Mouse (Mus musculus) mature B cell (primary cell): ENCODE measurements around the gene Mrps26.
"Not testable (repeated sequence)": the region's sequence is repeated elsewhere in the genome, so short reads cannot be mapped to it uniquely, and the experiment has no call there.

ENCODE experiments used
- in situ Hi-C: fragments of 300-500 bp; cut with MboI; formaldehyde crosslinking; loops from 2 replicates; pipeline ENCODE4 v1.14.3; 2019

Gene Mrps26

DNA sequence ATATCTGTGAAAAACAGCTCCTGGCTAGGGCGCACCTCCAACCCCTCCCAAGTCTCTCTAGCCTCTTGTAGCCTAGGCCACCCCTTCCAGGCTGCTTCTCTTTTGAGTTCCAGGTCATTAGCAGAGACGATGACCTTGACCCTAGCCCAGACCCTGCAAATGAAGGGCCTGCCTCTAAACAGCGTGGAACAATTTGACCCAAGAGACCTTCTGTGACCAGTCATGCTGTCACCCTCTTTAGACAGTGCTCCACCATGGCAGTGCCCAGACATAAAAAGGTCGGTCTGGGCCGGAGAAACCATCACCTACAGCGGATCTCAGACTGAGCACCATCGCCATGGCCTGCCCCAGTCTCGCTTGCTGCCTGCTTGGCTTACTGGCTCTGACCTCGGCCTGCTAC, 12.3 kb downstream of the Mrps26 start, which contains the start of gene Oxt:
Gene Oxt (plus strand): TSS at position 301 of the 400 bp plus-strand sequence.
- in situ Hi-C loops: no loop called here

DNA sequence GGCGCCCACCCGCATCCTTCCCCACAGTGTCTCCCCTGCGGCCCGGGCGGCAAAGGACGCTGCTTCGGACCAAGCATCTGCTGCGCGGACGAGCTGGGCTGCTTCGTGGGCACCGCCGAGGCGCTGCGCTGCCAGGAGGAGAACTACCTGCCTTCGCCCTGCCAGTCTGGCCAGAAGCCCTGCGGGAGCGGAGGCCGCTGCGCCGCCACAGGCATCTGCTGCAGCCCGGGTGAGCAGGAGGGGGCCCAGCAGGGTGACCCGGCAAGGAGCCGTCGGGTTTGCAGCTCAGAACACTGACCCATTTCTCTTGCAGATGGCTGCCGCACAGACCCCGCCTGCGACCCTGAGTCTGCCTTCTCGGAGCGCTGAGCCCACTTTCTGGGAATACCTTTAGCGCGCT, 13.0 kb downstream of the Mrps26 start:
- in situ Hi-C loops: not testable (repeated sequence)

DNA sequence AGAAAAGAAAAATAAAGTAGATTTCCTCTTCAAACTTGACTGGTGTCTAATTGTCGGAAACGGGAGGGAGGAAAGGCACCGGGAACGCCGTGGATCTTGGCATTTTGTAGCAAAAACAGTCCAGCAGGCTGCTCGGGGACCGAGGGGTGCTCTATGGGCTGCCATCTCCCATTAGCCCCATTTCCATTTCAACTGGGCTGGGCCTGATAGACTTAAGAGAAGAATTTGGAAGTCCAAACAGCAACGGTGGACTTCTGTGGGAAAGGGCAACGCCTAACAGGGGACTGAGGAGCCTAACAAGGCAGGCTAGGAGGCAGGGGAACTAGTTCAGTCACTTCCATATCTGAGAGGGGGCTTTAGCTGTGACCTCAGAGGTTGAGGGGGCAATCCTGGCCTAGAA, 13.5 kb downstream of the Mrps26 start:
- in situ Hi-C loops: no loop called here

DNA sequence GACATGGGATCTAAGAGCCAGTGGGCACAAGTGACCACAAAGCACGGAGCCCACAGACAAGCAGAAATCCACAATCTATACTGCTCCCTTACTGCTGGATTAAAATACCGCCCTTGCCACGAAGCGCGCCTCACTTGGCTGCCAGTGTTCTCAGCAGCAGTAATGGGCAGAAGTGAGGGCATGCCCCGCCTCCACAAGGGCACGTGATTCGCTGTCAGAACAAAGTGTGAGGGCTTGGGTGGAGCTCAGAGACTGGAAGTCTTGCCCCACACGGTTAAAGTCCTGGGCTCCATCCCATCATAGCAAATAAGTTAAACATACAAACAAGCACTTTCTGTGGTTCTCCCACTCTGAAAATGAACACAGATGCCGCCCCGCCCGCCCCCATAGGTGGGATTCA, 14.1 kb downstream of the Mrps26 start:
- in situ Hi-C loops: no loop called here

DNA sequence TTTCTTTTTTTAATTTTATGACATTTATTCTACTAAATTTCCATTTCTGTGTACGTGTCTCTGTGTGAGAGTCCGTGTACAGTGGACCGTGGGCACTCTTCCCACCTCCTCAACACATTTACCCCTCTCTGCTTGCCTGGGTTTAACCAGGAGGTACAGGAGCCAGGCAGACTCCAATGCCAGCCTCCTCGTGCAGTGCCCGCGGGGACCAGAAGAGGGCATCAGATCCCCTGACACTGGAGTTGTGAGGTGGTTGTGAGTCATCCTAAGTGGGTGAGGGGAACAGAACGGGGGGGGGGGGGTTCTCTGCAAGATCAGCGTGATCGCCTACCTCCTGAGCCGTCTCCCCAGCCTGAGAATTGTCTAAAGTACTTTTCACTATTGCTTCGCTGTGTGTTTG, 14.6 kb downstream of the Mrps26 start:
- in situ Hi-C loops: no loop called here

DNA sequence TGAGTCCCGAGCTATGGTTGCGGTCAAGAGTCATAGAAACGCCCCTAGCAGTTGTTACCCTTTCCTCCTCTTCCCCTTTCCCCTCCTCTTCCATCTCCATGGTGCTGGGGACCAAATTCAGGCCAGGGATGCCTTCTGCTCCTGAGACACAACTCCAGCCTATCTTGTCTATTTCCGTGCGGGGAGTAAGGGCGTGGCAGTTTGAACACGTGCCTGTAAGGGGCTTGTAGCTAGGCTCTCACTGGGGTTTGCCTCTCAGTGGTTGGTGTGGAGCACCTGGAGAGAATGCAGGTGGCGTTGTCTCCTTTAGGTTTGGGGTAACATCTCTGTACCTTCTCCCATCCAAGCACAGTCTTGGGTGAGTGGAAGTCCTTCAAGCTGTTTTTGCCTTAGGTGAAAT, 16.2 kb downstream of the Mrps26 start:
- in situ Hi-C loops: no loop called here

DNA sequence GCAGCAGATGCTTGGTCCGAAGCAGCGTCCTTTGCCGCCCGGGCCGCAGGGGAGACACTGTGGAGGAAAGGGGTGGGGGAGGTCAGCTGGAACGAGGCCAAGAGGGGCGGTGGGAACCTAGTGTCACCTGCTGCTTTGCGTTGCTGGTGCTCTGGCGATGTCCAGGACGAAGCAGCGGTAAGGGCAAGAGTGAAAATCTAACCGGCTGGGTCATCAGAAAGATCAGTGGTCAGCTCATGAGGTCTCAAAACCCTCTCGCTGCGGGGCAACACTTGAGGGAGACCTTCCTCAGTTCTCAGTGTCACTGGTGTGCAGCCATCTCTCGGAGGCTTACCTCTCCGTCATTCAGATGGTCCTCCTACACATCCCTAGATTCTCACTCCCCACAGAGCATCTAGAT, 17.7 kb downstream of the Mrps26 start:
- in situ Hi-C loops: no loop called here

DNA sequence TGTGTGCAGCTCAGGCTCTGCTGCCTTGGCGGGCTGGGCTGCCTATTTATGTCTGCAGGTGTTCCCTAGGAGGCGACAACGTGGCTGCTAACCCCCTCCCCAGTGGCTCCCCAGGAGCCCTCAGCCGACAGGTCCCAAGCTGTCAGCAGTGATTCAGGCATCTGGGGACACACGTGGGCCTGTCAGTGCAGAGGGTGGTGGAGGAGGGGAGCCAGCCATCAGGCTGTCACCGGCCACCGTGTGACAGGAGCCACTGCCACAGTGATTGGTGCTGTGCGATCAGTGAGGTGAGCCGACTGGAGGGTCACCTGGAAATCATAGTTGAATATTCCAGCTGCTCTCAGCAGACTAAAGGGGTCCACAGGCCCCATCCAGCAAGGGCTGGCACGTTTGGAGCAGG, 19.0 kb downstream of the Mrps26 start, which contains the start of gene Avp:
Gene Avp (minus strand): TSS at position 3 of the 400 bp plus-strand sequence.
- in situ Hi-C loops: no loop called here

DNA sequence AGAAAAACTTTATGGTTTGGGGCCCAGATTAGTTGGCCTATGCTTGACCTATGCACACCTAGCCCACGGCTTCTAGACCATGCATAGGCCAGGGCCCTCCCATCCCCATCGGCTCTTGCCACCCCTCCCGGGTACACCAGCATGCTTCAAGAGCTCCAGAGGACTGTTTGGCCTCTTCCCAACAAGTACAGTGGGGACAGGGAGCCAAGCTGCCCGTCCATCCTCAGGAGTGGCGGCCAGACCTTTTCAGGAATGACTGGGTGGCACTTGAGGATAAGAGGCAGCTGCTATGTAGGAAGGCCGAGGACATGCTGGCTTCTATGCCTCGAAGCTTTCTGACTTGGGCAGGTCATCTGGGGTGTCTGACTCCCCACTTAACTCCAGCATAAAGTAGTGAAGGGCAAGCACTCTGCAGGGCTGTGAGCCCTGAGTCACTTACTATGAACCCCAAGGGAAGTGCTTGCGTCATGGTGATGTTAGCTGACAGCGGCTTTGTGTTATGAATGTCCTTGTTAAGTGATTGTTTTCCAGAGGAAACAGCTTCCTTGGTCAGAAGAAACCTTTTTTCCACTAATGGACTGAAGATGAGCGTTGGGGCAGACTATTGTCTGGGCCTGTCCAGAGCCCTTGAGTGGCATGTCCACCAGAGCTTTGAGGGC, 20.5 kb downstream of the Mrps26 start:
- in situ Hi-C loops: no loop called here

DNA sequence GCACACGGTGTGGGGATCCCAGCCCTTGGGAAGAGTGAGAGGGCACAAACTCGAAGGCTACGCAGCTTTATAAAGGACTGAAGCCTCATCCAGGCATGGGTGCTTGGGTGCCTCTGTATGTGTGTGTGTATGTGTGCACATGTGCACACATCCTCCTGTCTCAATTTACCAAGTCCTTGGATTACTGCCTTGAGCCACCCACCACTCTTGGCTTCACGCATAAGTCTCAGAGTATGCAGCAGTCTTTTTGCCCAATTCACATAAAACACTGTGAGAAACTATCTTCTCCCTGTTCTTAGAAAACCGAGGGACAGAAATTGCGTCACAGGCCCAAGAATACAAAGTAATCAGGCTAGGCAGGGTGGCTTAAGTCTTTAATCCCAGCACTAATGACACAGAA, 22.5 kb downstream of the Mrps26 start:
- in situ Hi-C loops: no loop called here

DNA sequence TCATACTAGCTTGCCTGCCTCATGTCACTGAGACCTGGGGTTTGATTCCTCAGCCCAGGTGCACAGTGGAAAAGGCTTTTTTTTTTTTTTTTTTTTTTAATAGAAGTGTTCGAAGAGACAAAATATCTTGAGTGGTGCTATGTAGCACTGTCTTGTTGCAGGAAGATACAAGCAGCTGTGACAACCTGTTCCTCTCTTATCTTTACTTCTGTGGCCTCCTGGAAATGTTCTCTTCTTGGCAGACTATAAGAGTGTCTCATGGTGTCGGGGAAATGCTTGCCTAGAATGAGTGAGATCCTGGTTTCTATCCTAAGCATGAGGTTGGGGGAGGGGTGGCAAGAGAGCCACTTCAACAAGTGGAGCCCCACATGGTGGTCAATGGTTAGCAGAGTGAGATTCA, 24.8 kb downstream of the Mrps26 start:
- in situ Hi-C loops: no loop called here

DNA sequence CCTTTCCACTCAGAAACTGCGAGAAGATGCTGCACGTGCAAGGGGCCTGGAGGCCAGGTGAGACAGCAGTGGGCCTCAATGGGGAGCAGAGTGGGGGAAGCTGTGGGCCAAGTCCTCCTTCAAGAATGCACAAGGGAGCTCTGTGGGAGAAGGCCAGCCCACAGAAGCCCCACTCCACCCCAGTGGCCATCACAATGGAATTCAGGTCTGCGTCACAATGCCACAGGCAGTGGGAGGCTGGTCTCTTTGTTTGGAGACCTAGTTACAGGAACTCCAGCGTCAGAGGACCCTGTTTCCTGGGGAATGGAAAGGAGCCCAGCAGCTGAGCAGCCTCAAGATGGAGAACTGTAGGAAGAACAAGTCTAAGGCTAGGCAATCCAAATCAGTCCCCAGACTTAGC, 25.6 kb downstream of the Mrps26 start:
- in situ Hi-C loops: no loop called here

DNA sequence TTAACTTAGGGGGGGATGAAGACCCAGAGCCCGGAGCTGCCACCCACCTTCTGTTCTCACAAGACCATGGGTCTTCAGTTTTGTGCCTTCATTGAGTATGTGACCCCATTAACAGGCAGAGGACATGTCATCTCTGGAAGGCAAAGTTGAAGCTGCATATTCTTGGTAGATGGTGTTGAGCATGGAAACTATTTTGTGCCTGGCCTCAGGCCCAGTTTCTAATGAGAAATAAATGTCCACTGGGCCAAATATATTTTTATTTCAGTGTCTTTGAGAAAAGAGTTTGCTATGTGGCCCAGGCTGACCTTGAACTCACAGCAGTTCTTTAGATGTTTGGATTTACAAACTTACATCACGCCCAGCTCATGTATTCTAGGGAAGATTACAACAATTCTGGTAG, 26.2 kb downstream of the Mrps26 start:
- in situ Hi-C loops: no loop called here

DNA sequence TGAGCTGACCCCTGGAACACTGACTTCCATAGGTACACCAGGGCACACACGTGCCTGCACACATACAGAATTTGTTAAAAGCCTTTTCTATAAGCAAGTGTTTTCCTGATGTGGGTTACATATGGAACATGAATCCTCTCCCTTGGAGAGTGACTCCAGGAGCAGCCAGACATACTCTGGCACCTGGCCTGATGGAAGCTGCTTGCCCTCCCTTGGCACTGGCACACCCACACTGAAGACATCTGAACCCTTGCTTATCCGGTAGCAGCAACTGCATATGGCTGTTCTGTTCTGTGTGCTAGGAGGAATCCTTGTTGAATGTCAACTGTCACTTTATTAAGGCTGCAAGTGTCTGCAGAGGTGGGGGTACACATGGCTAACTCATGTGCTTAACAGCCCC, 27.5 kb downstream of the Mrps26 start:
- in situ Hi-C loops: no loop called here

DNA sequence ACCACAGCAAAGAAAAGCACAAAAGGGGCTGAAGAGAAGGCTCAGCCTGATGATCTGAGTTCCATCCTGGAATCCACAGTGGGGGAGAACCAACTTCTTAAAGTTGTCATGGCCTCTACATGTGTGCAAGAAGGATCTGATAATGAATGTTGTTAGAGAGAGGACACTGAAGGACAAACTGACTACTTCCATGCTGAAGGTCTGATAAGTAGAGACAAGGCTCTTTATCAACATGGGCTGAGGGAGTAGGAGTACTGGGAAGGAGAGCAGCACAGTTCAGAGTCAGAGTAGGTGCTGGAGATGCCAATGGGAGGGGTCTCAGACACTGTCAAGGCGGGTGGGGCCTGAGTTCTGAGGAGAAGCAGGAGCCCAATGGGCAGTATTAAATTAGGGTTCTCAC, 32.1 kb downstream of the Mrps26 start:
- in situ Hi-C loops: no loop called here

DNA sequence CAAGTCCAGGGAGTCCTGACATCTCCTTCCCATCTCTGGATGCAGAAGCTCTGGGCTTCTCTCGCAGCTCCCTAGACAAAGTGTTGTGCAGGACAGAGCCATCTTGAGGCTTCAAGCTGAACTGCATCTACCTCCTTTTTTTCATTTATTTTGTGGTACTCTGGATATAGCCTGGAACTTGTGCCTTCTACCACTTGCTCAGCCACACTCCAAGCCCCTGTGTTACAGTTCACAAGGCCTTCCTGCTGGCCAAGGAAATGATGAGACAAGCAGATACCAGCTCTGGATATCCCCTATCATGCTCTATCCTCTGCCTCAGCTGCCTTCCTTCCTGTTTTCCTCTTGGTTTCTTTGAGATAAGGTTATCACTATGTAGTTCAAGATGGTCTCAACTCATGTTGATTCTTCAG, 34.1 kb downstream of the Mrps26 start:
- in situ Hi-C loops: no loop called here

DNA sequence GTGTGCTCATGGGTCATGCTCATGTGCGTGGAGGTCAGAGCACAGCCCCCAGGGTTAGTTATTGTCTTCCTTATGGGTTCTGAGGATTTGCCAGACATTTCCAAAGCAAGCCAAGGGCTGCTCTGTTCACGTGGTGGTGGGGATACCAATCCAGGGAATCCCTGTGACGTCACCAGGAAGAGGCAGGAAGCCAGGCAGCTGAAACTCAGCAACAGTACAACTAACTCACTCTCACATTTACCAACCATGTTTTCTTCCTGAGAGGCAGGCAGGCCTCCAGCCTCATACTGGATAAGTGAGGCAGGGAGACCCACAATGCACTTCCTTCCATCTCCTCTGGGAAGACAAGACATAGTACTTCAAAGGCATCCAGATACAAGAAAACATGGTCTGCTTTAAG, 34.9 kb downstream of the Mrps26 start:
- in situ Hi-C loops: no loop called here

DNA sequence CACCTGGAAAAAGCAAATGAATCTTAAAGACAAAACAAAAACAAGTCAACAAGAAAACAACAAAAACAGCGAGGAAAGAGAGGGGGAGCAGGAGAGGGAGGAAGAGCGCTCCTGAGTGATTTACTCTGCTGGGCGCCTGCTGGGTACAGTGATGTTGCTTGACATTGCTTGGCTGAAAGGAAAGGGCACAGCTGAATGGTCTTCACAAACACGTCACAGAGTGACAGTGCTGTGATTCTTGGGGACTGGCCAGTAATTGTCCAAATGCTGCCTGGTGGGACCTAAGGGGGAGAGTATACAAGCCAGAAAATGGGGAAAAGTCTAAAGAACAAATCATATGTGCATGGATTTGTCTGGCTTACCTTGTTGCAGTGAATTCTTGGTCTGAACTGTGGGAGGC, 38.7 kb downstream of the Mrps26 start:
- in situ Hi-C loops: no loop called here

DNA sequence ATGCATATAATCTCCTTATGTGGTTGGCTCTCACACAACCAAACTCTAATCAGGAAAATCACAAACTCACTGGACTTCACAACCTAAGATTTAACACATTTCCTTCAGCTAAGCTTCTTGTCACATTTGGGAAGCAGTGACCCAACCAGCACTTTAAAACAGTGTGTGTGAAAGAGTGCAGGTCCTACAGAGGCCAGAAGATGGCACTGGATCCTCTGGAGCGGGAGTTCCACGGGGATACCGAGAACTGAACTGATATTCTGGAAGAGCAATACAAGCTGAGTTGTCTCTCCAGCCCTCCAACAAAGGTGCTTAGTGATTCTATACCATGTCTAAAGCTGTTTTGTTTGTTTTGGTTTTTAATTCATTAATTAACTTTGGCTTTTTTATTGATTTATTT, 49.5 kb downstream of the Mrps26 start:
- in situ Hi-C loops: no loop called here
